9 mouse cellular contexts compared by ENCODE assay signal in the genomic region with DNA sequence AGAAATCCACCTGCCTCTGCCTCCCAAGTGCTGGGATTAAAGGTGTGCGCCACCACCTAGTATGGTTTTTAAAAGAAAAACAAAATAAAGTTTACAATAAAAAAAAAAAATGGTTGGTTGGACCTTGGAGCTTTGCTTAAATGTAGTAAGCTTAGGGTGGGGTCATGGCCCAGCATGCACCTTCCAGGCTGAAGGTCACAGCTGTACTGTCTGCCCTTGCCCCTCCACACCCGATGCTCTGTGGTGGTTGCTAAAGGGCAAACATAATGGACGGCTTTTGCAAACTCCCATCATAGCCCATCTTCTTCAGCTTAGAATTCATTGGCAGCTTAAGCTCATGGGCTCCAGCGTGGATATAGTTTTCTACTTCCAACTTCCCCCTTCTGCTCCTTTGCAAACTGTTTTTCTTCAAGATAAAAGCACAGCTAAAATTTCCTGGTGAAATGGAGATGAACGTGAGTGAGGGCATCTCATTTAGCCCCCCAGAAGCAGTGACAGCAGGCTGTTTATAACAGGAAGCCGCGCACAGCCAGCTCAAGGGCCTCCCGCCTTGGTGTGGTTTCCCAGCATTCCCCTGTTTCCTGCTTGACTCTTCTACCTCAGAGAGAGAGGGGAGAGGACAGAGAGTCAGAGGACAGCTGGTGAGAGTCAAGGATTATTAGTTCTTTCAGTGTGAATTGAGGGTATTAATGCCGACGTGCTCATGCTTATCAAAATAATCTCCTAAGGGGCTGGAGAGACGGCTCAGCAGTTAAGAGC. TPM values are rescaled to one million over a fixed set of nuclear protein-coding genes. Genes with fewer than 3 reads are reported as not detected.
DNase-seq lines count a peak whose midpoint lies in the region; ATAC-seq and TF ChIP-seq lines count a peak whose summit lies in the region.
"Had no signal": no experiment of that assay in that cellular context is flagged by ENCODE, and none has a peak within 500 bp of the region (broad histone marks: within the 10 kb centered on the region; RNA-seq: fewer than 3 reads in every experiment).

No protein-coding gene starts in this region.

- TF ChIP-seq POLR2A in spleen, adult 2 months (IDR thresholded peaks at IDR 0.05; ENCODE audit: low read depth, low read length), result no peak

- peaks cover 3% of the 10 kb centered on the region; the same call in 1 of the 2 replicates for H3K4me1 ChIP-seq in hindbrain, postnatal 0 days (ENCODE audit: insufficient read depth, low read length)
- H3K4me1 ChIP-seq in hindbrain, embryonic 11.5 days (replicated peaks; ENCODE audit: control insufficient read depth, insufficient read depth, low read length), result no peaks in the 10 kb centered on the region
- peaks cover 5% of the 10 kb centered on the region; the same call in 1 of the 2 replicates for H3K4me1 ChIP-seq in heart, embryonic 11.5 days (ENCODE audit: control insufficient read depth, insufficient read depth, low read length)
- H3K4me1 ChIP-seq in liver, embryonic 14.5 days (replicated peaks; ENCODE audit: control insufficient read depth in 2 of 2, insufficient read depth in 2 of 2, low read length in 1 of 2), result peaks cover 8 to 21% of the 10 kb centered on the region in 2 experiments
- peaks cover 10% of the 10 kb centered on the region; the same call in 1 of the 2 replicates for H3K4me1 ChIP-seq in spleen, adult 2 months (ENCODE audit: control insufficient read depth, insufficient read depth, insufficient read length)

- DNase-seq in hindbrain, postnatal 0 days (ENCODE audit: low spot score), result no peak
- no peak for DNase-seq in hindbrain, embryonic 11.5 days (ENCODE audit: low spot score)
- DNase-seq in liver, embryonic 14.5 days (ENCODE audit: low read depth in 3 of 3, low spot score in 3 of 3), result no peak
- peak; percentile 28 to 57 for DNase-seq in spleen, adult 2 months (ENCODE audit: low read depth in 1 of 2, low spot score in 2 of 2)
- DNase-seq in neural tube, embryonic 10.5 days (ENCODE audit: extremely low spot score, low spot score), result no peak
- no peak for DNase-seq in right cerebral cortex, postnatal 14 days
- no peak for DNase-seq in cerebellum, adult 11 months

- H3K4me3 ChIP-seq in hindbrain, postnatal 0 days (ENCODE audit: low read length), result no peak overlapping the region
- H3K4me3 ChIP-seq in hindbrain, embryonic 11.5 days (ENCODE audit: low read depth, low read length), result no peak overlapping the region
- no peak overlapping the region for H3K4me3 ChIP-seq in heart, embryonic 11.5 days (ENCODE audit: low read depth, low read length)
- H3K4me3 ChIP-seq in liver, embryonic 14.5 days (ENCODE audit: insufficient read depth in 1 of 2, low read depth in 2 of 2, low read length in 2 of 2), result no peak overlapping the region
- no peak overlapping the region for H3K4me3 ChIP-seq in spleen, adult 2 months (ENCODE audit: extremely low read depth, insufficient read depth, insufficient read length)

- TF ChIP-seq CTCF in hindbrain, postnatal 0 days (IDR thresholded peaks at IDR 0.05; ENCODE audit: low read depth), result no peak
- TF ChIP-seq CTCF in liver, embryonic 14.5 days (IDR thresholded peaks at IDR 0.05; ENCODE audit: low read depth), result no peak
- no peak for TF ChIP-seq CTCF in spleen, adult 2 months (IDR thresholded peaks at IDR 0.05; ENCODE audit: extremely low read depth, insufficient read depth, insufficient read length, insufficient replicate concordance)

- 67% methylated on average over 11 of the region's 11 CpGs for WGBS in hindbrain, postnatal 0 days
- WGBS in hindbrain, embryonic 11.5 days, result 72% methylated on average over 11 of the region's 11 CpGs
- 49% methylated on average over 11 of the region's 11 CpGs for WGBS in heart, embryonic 11.5 days (ENCODE audit: insufficient replicate concordance)
- 16% methylated on average over 11 of the region's 11 CpGs for WGBS in liver, embryonic 14.5 days (ENCODE audit: insufficient replicate concordance)
- WGBS in spleen, adult 2 months, result 11% methylated on average over 11 of the region's 11 CpGs

- H3K9me3 ChIP-seq in hindbrain, postnatal 0 days (ENCODE audit: low read length), result no peaks in the 10 kb centered on the region
- no peaks in the 10 kb centered on the region for H3K9me3 ChIP-seq in hindbrain, embryonic 11.5 days (ENCODE audit: control insufficient read depth, low read length)
- no peaks in the 10 kb centered on the region for H3K9me3 ChIP-seq in heart, embryonic 11.5 days (replicated peaks; ENCODE audit: control insufficient read depth, low read length)
- H3K9me3 ChIP-seq in liver, embryonic 14.5 days (ENCODE audit: control insufficient read depth, low read length), result no peaks in the 10 kb centered on the region

- H3K9ac ChIP-seq in hindbrain, postnatal 0 days (replicated peaks; ENCODE audit: low read length), result no peak overlapping the region
- H3K9ac ChIP-seq in hindbrain, embryonic 11.5 days (ENCODE audit: low read depth, low read length), result no peak overlapping the region
- no peak overlapping the region for H3K9ac ChIP-seq in heart, embryonic 11.5 days (ENCODE audit: low read depth, low read length)
- no peak overlapping the region for H3K9ac ChIP-seq in liver, embryonic 14.5 days (replicated peaks)

- H3K27ac ChIP-seq in hindbrain, postnatal 0 days, result no peak overlapping the region
- no peak overlapping the region for H3K27ac ChIP-seq in hindbrain, embryonic 11.5 days (ENCODE audit: low read depth, low read length)
- peak overlapping the region; percentile 50 for H3K27ac ChIP-seq in heart, embryonic 11.5 days (ENCODE audit: low read depth, low read length)
- H3K27ac ChIP-seq in liver, embryonic 14.5 days, result no peak overlapping the region
- H3K27ac ChIP-seq in spleen, adult 2 months (ENCODE audit: insufficient read depth, low read length), result peak overlapping the region; percentile 80

- ATAC-seq in hindbrain, postnatal 0 days, result 0 out of 2 replicates have a peak, but pooled peaks have one; percentile 10
- ATAC-seq in hindbrain, embryonic 11.5 days (ENCODE audit: low FRiP score), result no peak
- ATAC-seq in heart, embryonic 11.5 days (replicated peaks; ENCODE audit: insufficient number of reproducible peaks, low FRiP score, low TSS enrichment), result no peak; the same call in 1 of the 2 replicates
- peak; percentile 61; the same call in 1 of the 2 replicates for ATAC-seq in liver, embryonic 14.5 days (ENCODE audit: insufficient read depth)
- ATAC-seq: Patski had no signal

- TF ChIP-seq EP300 in liver, embryonic 14.5 days (IDR thresholded peaks at IDR 0.05; ENCODE audit: low read depth), result no peak

- H3K36me3 ChIP-seq in hindbrain, postnatal 0 days (ENCODE audit: insufficient read depth, low read length), result no peaks in the 10 kb centered on the region
- no peaks in the 10 kb centered on the region for H3K36me3 ChIP-seq in hindbrain, embryonic 11.5 days (ENCODE audit: control insufficient read depth, insufficient read depth, low read length)
- H3K36me3 ChIP-seq in heart, embryonic 11.5 days (ENCODE audit: control insufficient read depth, insufficient read depth, low read length), result no peaks in the 10 kb centered on the region
- no peaks in the 10 kb centered on the region for H3K36me3 ChIP-seq in liver, embryonic 14.5 days (replicated peaks; ENCODE audit: control insufficient read depth, insufficient read depth, low read depth)
- no peaks in the 10 kb centered on the region for H3K36me3 ChIP-seq in spleen, adult 2 months (ENCODE audit: control insufficient read depth, insufficient read depth, low read length)

- no peaks in the 10 kb centered on the region for H3K27me3 ChIP-seq in hindbrain, postnatal 0 days (ENCODE audit: insufficient read depth, low read length)
- H3K27me3 ChIP-seq in hindbrain, embryonic 11.5 days (ENCODE audit: control insufficient read depth, insufficient read depth, low read length), result no peaks in the 10 kb centered on the region
- H3K27me3 ChIP-seq in heart, embryonic 11.5 days (ENCODE audit: control insufficient read depth, insufficient read depth, low read length), result no peaks in the 10 kb centered on the region
- no peaks in the 10 kb centered on the region for H3K27me3 ChIP-seq in liver, embryonic 14.5 days (ENCODE audit: control insufficient read depth, insufficient read depth, low read length)
- H3K27me3 ChIP-seq in spleen, adult 2 months (ENCODE audit: control insufficient read depth, insufficient read depth, low read length), result no peaks in the 10 kb centered on the region
- H3K27me3 ChIP-seq: Patski had no signal

- H3K4me2 ChIP-seq in hindbrain, postnatal 0 days (ENCODE audit: low read depth, low read length), result no peak overlapping the region
- no peak overlapping the region for H3K4me2 ChIP-seq in hindbrain, embryonic 11.5 days (replicated peaks; ENCODE audit: low read depth, low read length)
- H3K4me2 ChIP-seq in heart, embryonic 11.5 days, result no peak overlapping the region
- H3K4me2 ChIP-seq in liver, embryonic 14.5 days (ENCODE audit: low read depth), result peak overlapping the region; percentile 19

RNA-seq across cellular contexts. Expression of gene Lrrc8b, which starts 27.7 kb away (rescaled TPM):
- total RNA-seq in hindbrain, postnatal 0 days (2014; rRNA removed), result 48.4 and 49.9 TPM in 2 replicates
- polyA plus RNA-seq in hindbrain, postnatal 0 days (2015; fragmentation: Nextera tagmentation; extraction: Ambion mirVana), result 15.3 and 17.3 TPM in 2 replicates
- 10.5 and 11.6 TPM in 2 replicates for polyA plus RNA-seq in hindbrain, embryonic 11.5 days (2014; fragmentation: Nextera tagmentation; extraction: Ambion mirVana)
- polyA plus RNA-seq in heart, embryonic 11.5 days (2014; fragmentation: Nextera tagmentation; extraction: Ambion mirVana), result 6.2 and 8.0 TPM in 2 replicates
- 3.2 and 3.5 TPM in 2 replicates for polyA plus RNA-seq in liver, embryonic 14.5 days (2012; rRNA removed)
- 3.8 and 4.8 TPM in 2 replicates for polyA plus RNA-seq in liver, embryonic 14.5 days (2014; fragmentation: Nextera tagmentation; extraction: Ambion mirVana)
- polyA plus RNA-seq in spleen, adult 2 months (2012; rRNA removed), result 3.0 and 4.1 TPM in 2 replicates

Comparison
In these comparisons a context has a peak if more than half of its experiments do, and no peak if none do; other contexts are left out.
1. ATAC-seq: peak in hindbrain, postnatal 0 days (single experiment) and liver, embryonic 14.5 days (single experiment); none in hindbrain, embryonic 11.5 days (single experiment) and heart, embryonic 11.5 days (single experiment).
2. DNase-seq: peak in spleen, adult 2 months (2 of 2); none in hindbrain, postnatal 0 days (single experiment), hindbrain, embryonic 11.5 days (single experiment), liver, embryonic 14.5 days (0 of 3), neural tube, embryonic 10.5 days (single experiment), right cerebral cortex, postnatal 14 days (single experiment) and cerebellum, adult 11 months (single experiment).
3. H3K27ac ChIP-seq: peak in heart, embryonic 11.5 days (single experiment) and spleen, adult 2 months (single experiment); none in hindbrain, postnatal 0 days (single experiment), hindbrain, embryonic 11.5 days (single experiment) and liver, embryonic 14.5 days (single experiment).